Mouse (Mus musculus): ENCODE data around the gene 1700021F07Rik. TPM values are rescaled to one million over a fixed set of nuclear protein-coding genes. Genes with fewer than 3 reads are reported as not detected.

The 1700021F07Rik gene
- total RNA-seq, 2 experiments from 2014 or later = not detected

DNA sequence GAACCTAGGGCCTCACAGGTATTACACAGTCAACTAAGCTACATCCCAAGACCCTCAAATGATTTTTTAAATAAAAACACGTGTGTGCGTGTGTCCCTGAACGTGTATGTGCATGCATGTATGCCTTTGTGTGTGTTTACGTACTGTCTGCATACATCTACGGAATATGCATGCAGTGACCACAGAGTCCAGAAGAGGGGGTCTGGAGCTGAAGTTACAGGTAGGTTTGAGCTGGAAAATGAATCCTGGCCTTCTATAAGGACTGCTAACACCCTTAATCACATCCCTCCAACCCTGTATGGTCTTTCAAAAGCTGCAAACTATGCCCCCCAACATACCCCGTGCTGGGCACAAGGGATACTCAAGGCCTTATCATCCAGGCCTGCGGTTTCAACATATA is 41.0 kb downstream of the 1700021F07Rik start:
- DNase-seq = no peak

DNA sequence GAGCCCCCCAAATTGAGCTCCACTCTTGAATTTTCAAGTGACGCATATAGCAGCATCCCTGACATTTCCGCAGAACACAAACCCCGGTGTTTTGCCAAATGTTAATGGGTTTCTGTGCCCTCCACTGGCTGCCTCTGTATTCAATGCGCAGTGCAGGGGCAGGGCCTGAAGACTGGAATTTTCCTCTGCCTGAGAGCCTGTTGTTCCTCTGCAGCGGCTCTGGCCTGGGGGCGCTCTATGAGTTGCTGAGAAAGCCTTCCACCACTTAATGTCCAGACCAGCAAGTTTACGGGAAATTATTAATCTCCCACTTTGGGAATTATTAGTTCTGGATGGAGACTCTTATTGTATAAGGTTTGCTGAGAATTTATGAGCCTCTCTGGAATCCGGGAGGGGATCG is 41.8 kb downstream of the 1700021F07Rik start:
- DNase-seq = no peak

Other genes starting within 250 kb of the 1700021F07Rik start
- gene Pmepa1, start 246.1 kb upstream of the 1700021F07Rik start, total RNA-seq (2021) = 10 to 100 TPM; 15.8 to 19.8 TPM
- not detected for gene Ankrd60, start 55.8 kb downstream of the 1700021F07Rik start, total RNA-seq (2021)
- gene Rab22a, start 137.2 kb downstream of the 1700021F07Rik start, total RNA-seq (2021) = 10 to 100 TPM; 24.2 to 26.4 TPM
- not detected for gene 1700010B08Rik, start 196.8 kb downstream of the 1700021F07Rik start, total RNA-seq (2021)
- gene Vapb, start 214.9 kb downstream of the 1700021F07Rik start, total RNA-seq (2021) = 100 to 1,000 TPM; 150 to 160 TPM

All from gastrocnemius, postnatal 10 days (tissue).